Mouse (Mus musculus) midbrain, embryonic 16.5 days (tissue): Measurements from ENCODE around the gene Fgfr2. TPM values are rescaled to one million over a fixed set of nuclear protein-coding genes. Genes with fewer than 3 reads are reported as not detected.

Experiments used
- ATAC-seq: fragments of 200-750 bp; cut with Nextera tagmentation; 2 replicates; pipeline ENCODE4 v1.8.0; 2017; ENCODE audit warnings: moderate TSS enrichment
- H3K27ac ChIP-seq: fragments of 300-500 bp; sonication (generic); 2 replicates; pipeline ENCODE4 v1.5.1; 2014; ENCODE audit warnings: mild to moderate bottlenecking, low read length, mixed read lengths
- H3K27me3 ChIP-seq: fragments of 300-500 bp; sonication (generic); 2 replicates; pipeline ENCODE4 v1.6.1; 2014; ENCODE audit warnings: low read depth, low read length, mixed read lengths; ENCODE audit not compliant: control insufficient read depth, insufficient read depth
- H3K36me3 ChIP-seq: fragments of 300-500 bp; sonication (generic); 2 replicates; pipeline ENCODE4 v1.6.1; 2014; ENCODE audit warnings: mild to moderate bottlenecking, low read length, moderate library complexity, mixed read lengths; ENCODE audit not compliant: control insufficient read depth, insufficient read depth
- H3K4me1 ChIP-seq: fragments of 300-500 bp; sonication (generic); 2 replicates; pipeline ENCODE4 v1.6.1; 2014; ENCODE audit warnings: mild to moderate bottlenecking, low read length, mixed read lengths; ENCODE audit not compliant: control insufficient read depth, insufficient read depth
- H3K4me2 ChIP-seq: fragments of 300-500 bp; sonication (generic); 2 replicates; pipeline ENCODE4 v1.6.1; 2014; ENCODE audit warnings: mild to moderate bottlenecking, low read length, mixed read lengths
- H3K4me3 ChIP-seq: fragments of 300-500 bp; sonication (generic); 2 replicates; pipeline ENCODE4 v1.5.1; 2014; ENCODE audit warnings: low read depth, mild to moderate bottlenecking, low read length, moderate library complexity, mixed read lengths
- H3K9ac ChIP-seq: fragments of 300-500 bp; sonication (generic); 2 replicates; pipeline ENCODE4 v1.6.1; 2014; ENCODE audit warnings: low read depth, low read length, mixed read lengths
- H3K9me3 ChIP-seq: fragments of 300-500 bp; sonication (generic); replicated peaks from 2 replicates; pipeline ENCODE4 v1.6.1; 2014; ENCODE audit warnings: mild to moderate bottlenecking, low read length, mixed read lengths; ENCODE audit not compliant: control insufficient read depth, poor library complexity, severe bottlenecking
- WGBS: fragments of 180-500 bp; shearing (Covaris S2); extraction: QIAGEN DNeasy Blood & Tissue Kit; methylation state at CpG from one replicate; pipeline ENCODE4 v1.1.7; 2014; 5-methylcytosine and 5-hydroxymethylcytosine counted together
- polyA plus RNA-seq: library from polyadenylated mRNA; unstranded; fragments of >200 nt; fragmentation: Nextera tagmentation; extraction: Ambion mirVana; gene quantifications from 2 replicates; pipeline ENCODE4 v1.2.1, GENCODE M21; 2015

Gene Fgfr2
- polyA plus RNA-seq, 1 experiment from 2014 or later, result 23.8 TPM

DNA sequence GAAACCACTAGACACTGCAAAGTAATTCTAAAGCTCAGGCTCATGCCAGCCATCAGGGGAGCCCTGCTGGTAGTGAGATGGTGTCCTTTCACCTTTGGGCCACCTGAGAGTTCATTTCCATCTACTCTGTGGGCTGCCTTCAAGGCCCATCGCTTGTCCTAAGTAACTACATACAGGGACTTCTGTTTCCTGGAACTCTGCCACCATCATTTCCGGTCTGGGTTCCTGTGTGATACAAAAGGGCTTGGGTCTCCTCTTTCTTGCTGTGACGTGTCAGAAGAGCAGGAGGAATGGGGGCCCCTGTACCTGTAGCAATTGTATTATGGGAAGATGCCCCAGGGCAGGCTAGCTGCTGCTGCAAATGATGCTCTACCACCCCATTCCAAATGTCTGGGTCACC lies 884.2 kb downstream of the Fgfr2 start:
- no peak overlapping the region for H3K4me2 ChIP-seq
- H3K4me1 ChIP-seq, result no peaks in the 10 kb centered on the region
- H3K27ac ChIP-seq, result no peak overlapping the region
- H3K9ac ChIP-seq, result no peak overlapping the region
- 88% methylated on average over 3 of the region's 3 CpGs for WGBS
- no peak for ATAC-seq
- H3K27me3 ChIP-seq, result no peaks in the 10 kb centered on the region
- no peak overlapping the region for H3K4me3 ChIP-seq
- H3K36me3 ChIP-seq, result no peaks in the 10 kb centered on the region
- H3K9me3 ChIP-seq, result no peaks in the 10 kb centered on the region

- Histone ChIP-seq H3K4me1 (no peaks in the 10 kb centered on the region), H3K9ac (no peak overlapping the region), H3K9me3 (no peaks in the 10 kb centered on the region), H3K27me3 (no peaks in the 10 kb centered on the region), H3K4me2 (no peak overlapping the region), H3K36me3 (no peaks in the 10 kb centered on the region), H3K27ac (no peak overlapping the region), H3K4me3 (no peak overlapping the region)
- no peak for ATAC-seq
- WGBS, result 83% methylated on average over 4 of the region's 4 CpGs
These were observed 886.0 kb downstream of the Fgfr2 start for GRCm38 (mm10) chr7:132237191-132237590.

DNA sequence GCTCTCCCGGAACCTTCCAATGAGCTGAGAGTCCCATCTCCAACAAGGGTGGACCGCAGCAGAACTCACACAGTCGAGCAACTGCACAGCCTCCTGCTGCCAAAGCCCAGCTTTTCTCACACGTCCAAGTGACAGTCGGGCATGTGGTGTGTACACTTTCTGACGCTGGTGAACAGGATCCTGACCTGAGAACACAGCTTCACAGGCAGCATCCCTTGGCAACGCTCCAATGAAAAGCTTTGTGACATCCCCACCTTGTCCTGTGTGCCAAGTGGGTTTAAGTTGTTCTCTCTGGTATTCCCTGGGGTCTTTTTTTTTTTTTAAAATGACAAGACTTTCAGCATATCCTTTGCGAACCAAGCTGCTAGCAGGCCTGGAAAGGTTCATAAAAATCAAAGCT lies 886.4 kb downstream of the Fgfr2 start:
- no peaks in the 10 kb centered on the region for H3K4me1 ChIP-seq
- no peak overlapping the region for H3K4me3 ChIP-seq
- 79% methylated on average over 8 of the region's 8 CpGs for WGBS
- H3K4me2 ChIP-seq, result no peak overlapping the region
- ATAC-seq, result no peak
- no peaks in the 10 kb centered on the region for H3K27me3 ChIP-seq
- H3K9ac ChIP-seq, result no peak overlapping the region
- no peaks in the 10 kb centered on the region for H3K9me3 ChIP-seq
- H3K36me3 ChIP-seq, result no peaks in the 10 kb centered on the region
- no peak overlapping the region for H3K27ac ChIP-seq

GRCm38 (mm10) chr7:132234250-132234649 lies 888.9 kb downstream of the Fgfr2 start:
- 63% methylated on average over 3 of the region's 3 CpGs for WGBS
- no peaks in the 10 kb centered on the region for H3K27me3 ChIP-seq
- H3K27ac ChIP-seq, result no peak overlapping the region
- no peak overlapping the region for H3K4me3 ChIP-seq
- no peak overlapping the region for H3K9ac ChIP-seq
- no peaks in the 10 kb centered on the region for H3K9me3 ChIP-seq
- H3K4me2 ChIP-seq, result no peak overlapping the region
- H3K4me1 ChIP-seq, result no peaks in the 10 kb centered on the region
- no peak for ATAC-seq
- H3K36me3 ChIP-seq, result no peaks in the 10 kb centered on the region

- Histone ChIP-seq H3K27ac (no peak overlapping the region), H3K36me3 (no peaks in the 10 kb centered on the region)
- WGBS, result 82% methylated on average over 4 of the region's 4 CpGs
These were observed 889.4 kb downstream of the Fgfr2 start for GRCm38 (mm10) chr7:132233732-132234131.

GRCm38 (mm10) chr7:132232937-132233336 lies 890.2 kb downstream of the Fgfr2 start:
- Histone ChIP-seq H3K4me2 (no peak overlapping the region), H3K9ac (no peak overlapping the region), H3K9me3 (no peaks in the 10 kb centered on the region), H3K4me1 (no peaks in the 10 kb centered on the region), H3K27me3 (no peaks in the 10 kb centered on the region), H3K36me3 (no peaks in the 10 kb centered on the region), H3K4me3 (no peak overlapping the region), H3K27ac (no peak overlapping the region)
- no peak for ATAC-seq
- WGBS, result 51% methylated on average over 2 of the region's 2 CpGs

More at GRCm38 (mm10) chr7:132233732-132234131, 889.4 kb downstream of the Fgfr2 start:
- Histone ChIP-seq H3K4me1 (no peaks in the 10 kb centered on the region), H3K4me2 (no peak overlapping the region), H3K4me3 (no peak overlapping the region), H3K9me3 (no peaks in the 10 kb centered on the region), H3K9ac (no peak overlapping the region), H3K27me3 (no peaks in the 10 kb centered on the region)
- no peak for ATAC-seq

DNA sequence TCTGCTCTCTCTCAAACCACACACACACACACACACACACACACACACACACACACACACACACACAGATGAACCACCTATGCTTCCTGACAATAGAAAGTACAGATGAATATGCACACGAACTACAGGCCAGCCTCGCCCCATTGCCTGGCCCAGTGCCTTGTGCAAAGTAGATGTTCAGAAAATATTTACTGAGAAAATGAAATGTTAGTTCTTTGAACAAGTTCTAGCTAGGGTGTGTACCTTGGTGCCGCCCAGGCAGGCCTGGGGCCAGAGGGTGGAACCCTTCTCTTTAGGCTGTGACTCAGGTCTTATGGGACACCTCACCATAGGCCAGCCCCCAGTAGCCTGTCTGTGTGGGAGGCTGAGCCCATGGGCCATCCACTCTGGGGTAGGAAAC lies 891.7 kb downstream of the Fgfr2 start:
- Histone ChIP-seq H3K36me3 (no peaks in the 10 kb centered on the region), H3K9me3 (no peaks in the 10 kb centered on the region), H3K4me1 (peaks cover 2% of the 10 kb centered on the region; the same call in 1 of the 2 replicates), H3K27me3 (no peaks in the 10 kb centered on the region), H3K9ac (no peak overlapping the region), H3K4me3 (no peak overlapping the region), H3K27ac (no peak overlapping the region), H3K4me2 (no peak overlapping the region)
- no peak for ATAC-seq
- WGBS, result 94% methylated on average over 3 of the region's 3 CpGs

DNA sequence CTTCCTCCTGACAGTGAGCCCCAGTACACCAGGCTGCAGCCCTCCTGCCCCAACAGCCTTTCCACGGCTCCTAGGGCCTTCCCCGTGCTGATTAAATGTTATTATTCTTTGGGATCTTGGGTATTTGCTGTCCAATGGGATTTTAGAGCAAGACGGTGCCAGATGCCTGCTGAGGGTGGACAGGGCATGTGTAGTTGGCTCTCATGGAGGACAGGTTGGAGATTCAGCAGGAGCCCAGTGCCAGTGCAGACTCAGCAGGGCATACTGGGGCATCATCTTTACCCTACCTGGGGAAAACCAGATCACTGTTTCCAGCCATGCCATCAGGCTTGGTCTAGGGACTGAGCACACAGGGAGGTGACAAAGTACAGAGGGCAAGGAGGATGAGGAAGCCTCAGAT lies 892.2 kb downstream of the Fgfr2 start:
- WGBS, result 72% methylated on average over 3 of the region's 3 CpGs
- Histone ChIP-seq H3K27ac (no peak overlapping the region), H3K4me3 (no peak overlapping the region), H3K4me2 (no peak overlapping the region), H3K9ac (no peak overlapping the region), H3K4me1 (peaks cover 2% of the 10 kb centered on the region; the same call in 1 of the 2 replicates), H3K9me3 (no peaks in the 10 kb centered on the region), H3K27me3 (no peaks in the 10 kb centered on the region), H3K36me3 (no peaks in the 10 kb centered on the region)
- no peak for ATAC-seq

DNA sequence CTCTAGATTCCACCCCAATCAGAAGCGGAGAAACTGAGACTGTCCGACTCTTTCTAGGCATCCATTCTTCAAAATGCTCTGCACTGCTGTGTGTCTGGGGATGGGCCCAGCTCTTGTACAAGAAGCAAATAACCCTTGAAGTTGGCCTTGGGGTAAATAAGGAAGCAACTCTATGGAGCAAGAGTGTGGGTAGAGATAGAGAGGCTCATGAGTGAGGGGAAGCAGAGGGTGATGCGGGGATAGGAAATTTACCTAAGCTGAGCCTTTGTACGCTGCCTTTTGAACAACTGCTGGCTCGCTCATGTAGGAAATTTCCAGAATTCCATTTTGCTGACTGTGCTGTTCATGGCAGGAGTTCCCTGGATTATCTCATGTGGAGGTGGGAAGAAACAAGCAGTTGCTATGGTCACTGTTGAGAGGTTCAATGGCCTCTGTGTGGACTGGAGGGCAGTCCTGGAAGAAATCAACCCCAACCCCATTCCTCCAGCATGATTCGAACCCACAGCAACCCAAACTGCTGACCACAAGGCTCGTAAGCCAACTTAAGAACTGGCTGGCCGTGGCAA lies 896.0 kb downstream of the Fgfr2 start:
- Histone ChIP-seq H3K27me3 (no peaks in the 10 kb centered on the region), H3K4me3 (no peak overlapping the region), H3K9ac (no peak overlapping the region), H3K9me3 (no peaks in the 10 kb centered on the region), H3K4me2 (no peak overlapping the region), H3K4me1 (peaks cover 2% of the 10 kb centered on the region; the same call in 1 of the 2 replicates), H3K27ac (no peak overlapping the region), H3K36me3 (no peaks in the 10 kb centered on the region)
- WGBS, result 83% methylated on average over 8 of the region's 8 CpGs
- ATAC-seq, result no peak
